Mouse (Mus musculus): ENCODE data around the gene Nucb1.

Nucb1 gene

GRCm38 (mm10) chr7:45537602-45538001 is 27.4 kb upstream of the Nucb1 start:
- ChIA-PET CTCF (interaction anchor here in 3 of 4 experiments (0.7 to 1.5 kb wide), 5 partner anchors 51 to 102 kb away, joined by 3 to 7 read pairs (median 3); no protein-coding TSS in a partner anchor), POLR2A (interaction anchor here in 3 of 4 experiments (0.7 to 6.1 kb wide), 14 partner anchors 11 to 172 kb away, joined by 3 to 79 read pairs (median 5); partner anchors contain the start of genes Plekha4 (in 3 of the 3), Ppp1r15a (in 3 of the 3), Ftl1 (in 2 of the 3) and Hsd17b14 (in 1 of the 3))

- POLR2A ChIA-PET = interaction anchor here in 3 of 4 experiments (0.6 to 3.2 kb wide), 19 partner anchors 9 to 181 kb away, joined by 3 to 20 read pairs (median 4); partner anchors contain the start of genes Plekha4 (in 3 of the 3), Ppp1r15a (in 3 of the 3) and Ftl1 (in 1 of the 3)
- CTCF ChIA-PET = interaction anchor here (0.5 to 1.1 kb wide), 9 partner anchors 8 to 169 kb away, joined by 3 to 10 read pairs (median 4); partner anchors contain the start of gene Ppfia3 (in 1 of the 4)
Measured at GRCm38 (mm10) chr7:45535676-45536075, 25.5 kb upstream of the Nucb1 start.

- ChIA-PET CTCF (interaction anchor here in 3 of 4 experiments (0.7 to 1.0 kb wide), 3 partner anchors 9 to 308 kb away, joined by 3 to 9 read pairs (median 4); no protein-coding TSS in a partner anchor), POLR2A (interaction anchor here in 3 of 4 experiments (1.0 to 1.3 kb wide), 10 partner anchors 8 to 71 kb away, joined by 3 to 6 read pairs (median 4); partner anchors contain the start of genes Ftl1 (in 1 of the 3) and Nucb1 (in 1 of the 3))
Measured at GRCm38 (mm10) chr7:45530643-45531042, 20.4 kb upstream of the Nucb1 start.

GRCm38 (mm10) chr7:45529461-45529860 is 19.3 kb upstream of the Nucb1 start:
- ChIA-PET CTCF (interaction anchor here in 2 of 4 experiments (0.5 to 2.4 kb wide), 3 partner anchors 60 to 403 kb away, joined by 3 to 6 read pairs (median 3); no protein-coding TSS in a partner anchor), POLR2A (interaction anchor here in 3 of 4 experiments (0.7 to 5.5 kb wide), 15 partner anchors 8 to 225 kb away, joined by 3 to 56 read pairs (median 5); partner anchors contain the start of gene Ftl1 (in 1 of the 3))

GRCm38 (mm10) chr7:45527169-45527568 is 17.0 kb upstream of the Nucb1 start:
- ChIA-PET POLR2A (interaction anchor here in 3 of 4 experiments (0.6 to 7.9 kb wide), 41 partner anchors 8 to 194 kb away, joined by 3 to 140 read pairs (median 12); partner anchors contain the start of genes Hsd17b14 (in 3 of the 3), Bax (in 2 of the 3), Bcat2 (in 2 of the 3) and Fut1 (in 2 of the 3)), CTCF (interaction anchor here in 2 of 4 experiments (0.6 to 1.2 kb wide), 3 partner anchors 9 to 23 kb away, joined by 3 to 4 read pairs (median 4); no protein-coding TSS in a partner anchor)

GRCm38 (mm10) chr7:45526474-45527120 is 16.4 kb upstream of the Nucb1 start:
- ChIA-PET CTCF (interaction anchor here in 3 of 4 experiments (0.6 to 1.3 kb wide), 9 partner anchors 10 to 67 kb away, joined by 3 to 9 read pairs (median 3); no protein-coding TSS in a partner anchor), POLR2A (interaction anchor here (0.6 to 7.9 kb wide), 155 partner anchors 8 to 825 kb away, joined by 3 to 140 read pairs (median 5); partner anchors contain the start of genes Ftl1 (in 4 of the 4), Bax (in 3 of the 4), Bcat2 (in 3 of the 4) and Fut1 (in 3 of the 4))

- ChIA-PET CTCF (interaction anchor here in 2 of 4 experiments (0.6 to 1.3 kb wide), 11 partner anchors 9 to 67 kb away, joined by 3 to 9 read pairs (median 3); partner anchors contain the start of gene Tulp2 (in 1 of the 2)), POLR2A (interaction anchor here (0.6 to 7.9 kb wide), 166 partner anchors 8 to 828 kb away, joined by 3 to 140 read pairs (median 5); partner anchors contain the start of genes Ftl1 (in 4 of the 4), Bax (in 3 of the 4), Bcat2 (in 3 of the 4) and Fut1 (in 3 of the 4))
Measured at GRCm38 (mm10) chr7:45525809-45526473, 15.7 kb upstream of the Nucb1 start, which contains the start of the genes Ppp1r15a and Plekha4. TSS of gene Ppp1r15a (minus strand) at chr7:45526268. TSS of gene Plekha4 (plus strand) at chr7:45526330.

GRCm38 (mm10) chr7:45524841-45525621 is 14.8 kb upstream of the Nucb1 start:
- POLR2A ChIA-PET = interaction anchor here (0.5 to 7.9 kb wide), 87 partner anchors 8 to 797 kb away, joined by 3 to 140 read pairs (median 7); partner anchors contain the start of genes Bax (in 3 of the 4), Hsd17b14 (in 3 of the 4), Bcat2 (in 2 of the 4) and Ftl1 (in 2 of the 4)
- CTCF ChIA-PET = interaction anchor here in 2 of 4 experiments (0.5 to 1.3 kb wide), 6 partner anchors 10 to 259 kb away, joined by 3 read pairs; partner anchors contain the start of gene Tulp2 (in 1 of the 2)

GRCm38 (mm10) chr7:45523678-45524170 is 13.5 kb upstream of the Nucb1 start:
- CTCF ChIA-PET = no interaction called here
- POLR2A ChIA-PET = interaction anchor here (0.7 to 7.9 kb wide), 29 partner anchors 9 to 255 kb away, joined by 3 to 140 read pairs (median 14); partner anchors contain the start of genes Bax (in 2 of the 4), Bcat2 (in 2 of the 4), Hsd17b14 (in 2 of the 4) and Dhdh (in 1 of the 4)

- CTCF ChIA-PET = interaction anchor here in 2 of 4 experiments (1.2 to 1.5 kb wide), 3 partner anchors 15 to 57 kb away, joined by 3 to 4 read pairs (median 3); partner anchors contain the start of gene Bax (in 1 of the 2)
Measured at GRCm38 (mm10) chr7:45522957-45523676, 12.9 kb upstream of the Nucb1 start.

GRCm38 (mm10) chr7:45522194-45522752 is 12.1 kb upstream of the Nucb1 start:
- ChIA-PET POLR2A (interaction anchor here (0.6 to 7.9 kb wide), 61 partner anchors 8 to 468 kb away, joined by 3 to 140 read pairs (median 5); partner anchors contain the start of genes Bax (in 4 of the 4), Bcat2 (in 2 of the 4), Dhdh (in 2 of the 4) and Ftl1 (in 2 of the 4)), CTCF (interaction anchor here (0.5 to 1.7 kb wide), 30 partner anchors 8 to 918 kb away, joined by 3 to 11 read pairs (median 4); partner anchors contain the start of genes Bax (in 1 of the 4), Dhdh (in 1 of the 4), Gys1 (in 1 of the 4) and Nucb1 (in 1 of the 4))

More at GRCm38 (mm10) chr7:45522957-45523676, 12.9 kb upstream of the Nucb1 start:
- POLR2A ChIA-PET = interaction anchor here (0.7 to 7.9 kb wide), 43 partner anchors 8 to 469 kb away, joined by 3 to 140 read pairs (median 6); partner anchors contain the start of genes Bax (in 4 of the 4), Bcat2 (in 2 of the 4), Hsd17b14 (in 2 of the 4) and Dhdh (in 1 of the 4)

GRCm38 (mm10) chr7:45521728-45522184 is 11.6 kb upstream of the Nucb1 start:
- ChIA-PET POLR2A (interaction anchor here (0.6 to 7.9 kb wide), 59 partner anchors 8 to 467 kb away, joined by 3 to 140 read pairs (median 5); partner anchors contain the start of genes Bax (in 3 of the 4), Bcat2 (in 2 of the 4), Dhdh (in 2 of the 4) and Ftl1 (in 2 of the 4)), CTCF (interaction anchor here in 3 of 4 experiments (0.5 to 1.7 kb wide), 28 partner anchors 8 to 918 kb away, joined by 3 to 11 read pairs (median 4); partner anchors contain the start of genes Bax (in 1 of the 3), Dhdh (in 1 of the 3), Gys1 (in 1 of the 3) and Nucb1 (in 1 of the 3))

- ChIA-PET POLR2A (interaction anchor here in 3 of 4 experiments (0.6 to 7.9 kb wide), 7 partner anchors 11 to 57 kb away, joined by 4 to 140 read pairs (median 13); partner anchors contain the start of genes Bcat2 (in 1 of the 3), Hsd17b14 (in 1 of the 3) and Nucb1 (in 1 of the 3)), CTCF (interaction anchor here in 3 of 4 experiments (0.7 to 1.7 kb wide), 6 partner anchors 50 to 171 kb away, joined by 3 to 4 read pairs (median 4); no protein-coding TSS in a partner anchor)
Measured at GRCm38 (mm10) chr7:45520605-45521004, 10.4 kb upstream of the Nucb1 start.

Measured in embryonic stem cell, embryonic (primary cell).